Mouse (Mus musculus) thymus, adult 2 months (tissue): Measurements from ENCODE around the gene Uvssa. TPM values are rescaled to one million over a fixed set of nuclear protein-coding genes. Genes with fewer than 3 reads are reported as not detected.

Source experiments
- DNase-seq: peaks from one replicate; pipeline ENCODE4 v3.0.0; 2021
- H3K27ac ChIP-seq: fragments of 200-500 bp; 2 replicates; pipeline ENCODE4 v1.5.1; 2012; ENCODE audit warnings: low read length, control low read depth; ENCODE audit not compliant: control insufficient read depth, insufficient read depth
- H3K27me3 ChIP-seq: fragments of 200-500 bp; 2 replicates; pipeline ENCODE4 v1.6.1; 2012; ENCODE audit warnings: mild to moderate bottlenecking, low read length, moderate library complexity, mixed read lengths; ENCODE audit not compliant: control insufficient read depth, insufficient read depth
- H3K36me3 ChIP-seq: fragments of 200-500 bp; 2 replicates; pipeline ENCODE4 v1.6.1; 2012; ENCODE audit warnings: mild to moderate bottlenecking, low read length, moderate library complexity; ENCODE audit not compliant: control insufficient read depth, insufficient read depth
- H3K4me1 ChIP-seq: fragments of 200-500 bp; replicated peaks from 2 replicates; pipeline ENCODE4 v1.6.1; 2012; ENCODE audit warnings: low read length; ENCODE audit not compliant: control insufficient read depth, insufficient read depth
- H3K4me3 ChIP-seq: fragments of 200-500 bp; 2 replicates; pipeline ENCODE4 v1.5.1; 2012; ENCODE audit warnings: mild to moderate bottlenecking, low read length, control low read depth, moderate library complexity; ENCODE audit not compliant: control insufficient read depth, insufficient read depth
- CTCF ChIP-seq: fragments of 200-500 bp; IDR thresholded peaks from 2 replicates; pipeline ENCODE4 v1.5.1; 2012; ENCODE audit warnings: mild to moderate bottlenecking, control low read depth, low read length, moderate library complexity, borderline replicate concordance; ENCODE audit not compliant: control insufficient read depth, poor library complexity, insufficient read depth; ENCODE audit errors: extremely low read depth
- POLR2A ChIP-seq: fragments of 200-500 bp; IDR thresholded peaks from 2 replicates; pipeline ENCODE4 v1.6.1; 2012; ENCODE audit warnings: mild to moderate bottlenecking, low read length, control low read depth, moderate library complexity; ENCODE audit not compliant: control insufficient read depth, poor library complexity, insufficient read depth; ENCODE audit errors: extremely low read depth
- WGBS: fragments of 180-500 bp; shearing (Covaris S2); methylation state at CpG from one replicate; pipeline ENCODE4 v1.1.7; 2018; 5-methylcytosine and 5-hydroxymethylcytosine counted together
- polyA plus RNA-seq: library from polyadenylated mRNA; depleted of rRNA; stranded (reverse); fragments of >200 nt; gene quantifications from 2 replicates; pipeline ENCODE4 v1.2.3, GENCODE M21; 2012

Uvssa gene
- polyA plus RNA-seq, 1 experiment = 10.6 TPM

DNA sequence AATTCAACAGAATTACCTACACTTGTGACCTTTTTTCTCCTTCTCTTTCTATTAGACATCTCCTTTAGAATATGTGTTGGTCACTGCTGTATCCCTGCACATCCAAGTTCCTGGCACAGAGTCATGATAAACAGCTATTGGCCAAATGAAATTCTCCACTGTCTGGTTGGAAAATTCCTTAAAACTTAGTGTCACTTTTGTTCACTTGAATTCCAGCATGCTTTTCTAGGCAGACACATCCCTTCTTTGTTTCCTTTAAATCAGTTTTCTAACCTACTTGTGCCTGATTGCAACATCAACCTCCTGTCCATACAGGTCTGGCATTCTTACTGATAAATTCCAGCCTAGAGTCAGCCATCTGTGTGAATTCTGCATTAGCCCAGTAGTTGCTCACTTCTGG, 35.5 kb upstream of the Uvssa start:
- H3K27me3 ChIP-seq = no peaks in the 10 kb centered on the region
- H3K4me1 ChIP-seq = no peaks in the 10 kb centered on the region
- H3K36me3 ChIP-seq = no peaks in the 10 kb centered on the region
- no peak overlapping the region for H3K4me3 ChIP-seq
- H3K27ac ChIP-seq = no peak overlapping the region
- TF ChIP-seq POLR2A (no peak), CTCF (no peak)
- DNase-seq = no peak

DNA sequence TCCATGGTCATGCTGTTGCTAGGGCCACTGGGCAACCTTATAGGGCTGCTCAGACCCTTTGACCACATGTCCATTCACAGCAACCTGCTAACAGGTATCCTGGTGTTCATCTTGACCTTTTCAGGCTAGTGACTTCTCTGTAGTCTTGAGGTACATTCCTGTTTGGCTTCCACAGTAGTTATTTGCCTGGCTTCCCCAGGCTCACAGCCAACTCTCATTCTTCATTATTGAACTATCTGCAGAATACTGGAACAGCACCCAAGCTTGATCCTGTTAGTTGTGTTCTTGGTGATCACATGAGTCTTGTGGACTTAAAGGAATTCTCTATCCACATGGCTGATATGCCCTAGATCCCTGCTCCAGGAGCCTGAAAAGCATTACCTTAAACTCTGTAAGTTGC, 34.8 kb upstream of the Uvssa start:
- TF ChIP-seq POLR2A = no peak
- TF ChIP-seq CTCF = no peak
- Histone ChIP-seq H3K27me3 (no peaks in the 10 kb centered on the region), H3K27ac (no peak overlapping the region), H3K4me3 (no peak overlapping the region), H3K4me1 (no peaks in the 10 kb centered on the region), H3K36me3 (no peaks in the 10 kb centered on the region)
- DNase-seq = no peak

DNA sequence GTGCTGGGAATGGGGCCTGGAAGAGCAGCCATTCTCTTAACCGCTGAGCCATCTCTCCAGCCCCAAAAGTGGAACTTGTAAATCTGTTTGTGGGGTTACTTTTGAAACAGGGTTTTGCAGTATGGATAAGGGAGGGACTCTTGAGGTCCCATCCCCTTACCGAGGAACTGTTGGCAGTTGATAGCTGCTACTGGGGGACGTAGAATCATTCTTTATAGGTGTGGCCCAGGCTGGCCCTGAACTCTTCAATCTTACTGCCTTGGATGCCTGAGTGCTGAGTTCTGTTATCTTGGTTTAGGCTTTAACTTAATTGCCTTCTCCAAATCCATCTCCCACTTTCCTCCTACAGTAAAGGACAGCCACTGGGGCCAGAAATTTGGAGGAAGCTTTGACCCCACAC, 34.3 kb upstream of the Uvssa start:
- WGBS = 95% methylated on average over 3 of the region's 3 CpGs
- H3K27ac ChIP-seq = no peak overlapping the region
- no peak for TF ChIP-seq CTCF
- TF ChIP-seq POLR2A = no peak
- H3K36me3 ChIP-seq = no peaks in the 10 kb centered on the region
- H3K4me1 ChIP-seq = no peaks in the 10 kb centered on the region
- DNase-seq = no peak
- H3K27me3 ChIP-seq = no peaks in the 10 kb centered on the region
- H3K4me3 ChIP-seq = no peak overlapping the region

DNA sequence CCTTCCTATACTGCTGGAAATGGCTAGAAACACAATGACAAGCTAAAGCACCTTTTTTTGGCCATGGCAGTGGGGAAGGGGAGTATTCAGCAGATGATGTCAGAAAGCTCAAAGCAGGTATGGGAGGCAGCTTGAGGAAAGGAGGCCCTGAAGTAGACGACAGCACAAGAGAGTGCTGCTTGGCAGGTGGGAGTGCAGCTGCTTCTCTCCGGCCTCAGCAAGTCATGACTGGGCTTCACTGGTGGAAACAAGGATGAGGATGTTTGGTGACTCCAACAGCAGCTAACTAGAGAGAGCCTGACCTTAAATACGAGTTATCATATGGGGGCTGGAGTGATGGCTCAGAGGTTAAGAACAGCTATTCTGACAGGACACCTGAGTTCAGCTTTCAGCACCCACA, 30.7 kb upstream of the Uvssa start:
- Histone ChIP-seq H3K4me1 (peaks cover 3% of the 10 kb centered on the region), H3K27me3 (no peaks in the 10 kb centered on the region), H3K4me3 (no peak overlapping the region), H3K36me3 (no peaks in the 10 kb centered on the region), H3K27ac (no peak overlapping the region)
- TF ChIP-seq CTCF (no peak), POLR2A (no peak)
- DNase-seq = no peak
- 70% methylated on average over 3 of the region's 3 CpGs for WGBS

DNA sequence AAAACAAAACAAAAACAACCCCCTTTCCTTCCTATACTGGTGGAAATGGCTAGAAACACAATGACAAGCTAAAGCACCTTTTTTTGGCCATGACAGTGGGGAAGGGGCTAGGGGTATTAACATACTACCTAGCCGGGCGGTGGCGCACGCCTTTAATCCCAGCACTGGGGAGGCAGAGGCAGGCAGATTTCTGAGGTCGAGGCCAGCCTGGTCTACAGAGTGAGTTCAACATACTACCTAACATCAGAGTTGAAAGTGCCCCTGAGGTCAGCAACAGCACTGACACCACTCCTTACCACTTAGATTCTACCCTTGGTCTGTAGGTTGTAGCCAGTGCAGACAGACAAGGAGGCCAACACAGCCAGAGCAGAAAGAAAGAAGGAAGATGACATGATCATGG, 29.1 kb upstream of the Uvssa start:
- no peak overlapping the region for H3K27ac ChIP-seq
- DNase-seq = no peak
- H3K36me3 ChIP-seq = no peaks in the 10 kb centered on the region
- H3K4me3 ChIP-seq = no peak overlapping the region
- TF ChIP-seq POLR2A (no peak), CTCF (no peak)
- WGBS = 98% methylated on average over 5 of the region's 5 CpGs
- H3K27me3 ChIP-seq = no peaks in the 10 kb centered on the region
- H3K4me1 ChIP-seq = peaks cover 3% of the 10 kb centered on the region

DNA sequence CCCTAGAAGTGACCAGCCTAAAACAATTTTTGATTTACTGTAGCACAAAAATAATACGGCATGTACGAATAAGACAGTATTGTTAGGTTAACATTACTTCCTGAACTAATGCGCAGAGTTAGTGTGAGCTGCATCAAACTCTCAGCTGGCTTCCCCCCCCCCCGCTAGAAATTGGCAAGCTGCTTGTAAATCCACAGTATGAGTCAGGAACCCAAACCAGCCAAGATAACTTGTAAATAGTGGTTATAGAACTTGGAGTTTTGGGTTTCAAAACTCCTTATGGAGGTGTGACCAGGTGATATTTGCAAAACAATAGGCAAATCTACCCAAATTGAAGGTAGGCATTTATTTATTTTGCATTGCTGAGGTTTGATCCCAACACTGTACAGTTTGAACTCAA, 28.6 kb upstream of the Uvssa start:
- TF ChIP-seq CTCF = no peak
- TF ChIP-seq POLR2A = no peak
- H3K27ac ChIP-seq = no peak overlapping the region
- H3K27me3 ChIP-seq = no peaks in the 10 kb centered on the region
- 72% methylated on average over 4 of the region's 4 CpGs for WGBS
- no peak for DNase-seq
- H3K36me3 ChIP-seq = no peaks in the 10 kb centered on the region
- no peak overlapping the region for H3K4me3 ChIP-seq
- peaks cover 3% of the 10 kb centered on the region for H3K4me1 ChIP-seq

DNA sequence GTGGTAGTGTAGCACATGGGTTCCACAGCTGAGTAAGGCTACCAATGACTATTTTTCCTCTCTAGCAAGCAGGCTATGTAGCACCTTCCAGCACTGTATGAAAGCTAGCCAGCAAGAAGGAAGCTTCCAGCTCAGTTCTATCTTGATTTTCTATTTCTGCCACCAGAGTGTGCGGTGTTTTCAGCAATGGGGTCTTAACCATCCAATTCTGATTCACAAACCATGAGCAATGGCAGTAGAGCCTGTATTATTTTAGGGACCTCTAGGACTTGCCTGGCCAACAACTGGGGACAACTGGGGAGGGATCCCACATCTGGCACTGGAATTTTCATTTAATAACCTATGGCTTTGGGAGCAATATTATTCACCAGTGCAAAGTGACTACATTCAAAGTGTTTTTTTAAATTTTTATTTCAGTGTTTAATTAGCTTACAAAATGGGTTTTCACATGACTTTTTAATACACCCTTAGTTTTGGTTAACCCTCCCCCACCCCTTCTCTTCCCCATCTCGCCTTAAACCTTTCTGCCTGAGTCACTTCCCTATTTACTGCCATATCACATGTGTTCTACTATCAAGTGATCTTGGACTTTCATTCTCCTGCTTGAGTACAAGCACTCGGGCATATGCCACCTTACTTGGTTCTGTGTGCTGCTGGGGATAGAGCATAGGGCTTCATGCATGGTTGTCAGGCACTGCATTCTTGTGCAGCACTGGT, 26.6 kb upstream of the Uvssa start:
- H3K27ac ChIP-seq = no peak overlapping the region
- 50% methylated on average over 3 of the region's 3 CpGs for WGBS
- TF ChIP-seq CTCF = no peak
- TF ChIP-seq POLR2A = no peak
- peaks cover 3% of the 10 kb centered on the region for H3K4me1 ChIP-seq
- no peaks in the 10 kb centered on the region for H3K27me3 ChIP-seq
- DNase-seq = no peak
- no peaks in the 10 kb centered on the region for H3K36me3 ChIP-seq
- no peak overlapping the region for H3K4me3 ChIP-seq
